ENCODE assay signal across 13 mouse cellular contexts in the genomic region with DNA sequence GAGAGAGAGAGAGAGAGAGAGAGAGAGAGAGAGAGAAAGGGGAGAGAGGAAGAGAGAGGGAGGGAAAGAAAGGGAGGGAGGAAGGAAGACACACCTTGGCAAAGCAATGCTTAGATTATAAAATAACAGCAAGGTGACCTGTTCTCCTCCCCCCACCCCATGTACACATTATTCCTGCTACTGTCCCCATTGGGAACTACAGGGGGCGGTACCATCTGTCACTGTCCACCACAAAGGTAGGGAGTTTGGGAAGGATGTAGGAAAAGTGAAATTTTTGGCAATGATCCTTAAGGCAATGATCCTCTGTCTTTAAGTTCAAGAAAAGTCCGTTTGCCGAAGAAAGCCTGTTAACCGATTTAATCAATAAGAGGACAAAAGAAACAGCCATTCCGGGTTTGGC.
DNase-seq lines count a peak whose midpoint lies in the region; ATAC-seq lines count a peak whose summit lies in the region.
"Had no signal": no experiment of that assay in that cellular context is flagged by ENCODE, and none has a peak within 500 bp of the region (broad histone marks: within the 10 kb centered on the region; RNA-seq: fewer than 3 reads in every experiment).

No protein-coding gene starts in this region.

- no peak overlapping the region for H3K4me3 ChIP-seq in heart, embryonic 16.5 days (ENCODE audit: low read length)
- H3K4me3 ChIP-seq in embryonic facial prominence, embryonic 10.5 days = no peak overlapping the region
- no peak overlapping the region for H3K4me3 ChIP-seq in limb, embryonic 13.5 days
- H3K4me3 ChIP-seq: myocyte had no signal

- H3K9ac ChIP-seq in heart, embryonic 16.5 days (ENCODE audit: low read length) = no peak overlapping the region
- no peak overlapping the region for H3K9ac ChIP-seq in limb, embryonic 13.5 days
- H3K9ac ChIP-seq: liver, postnatal 0 days had no signal

- H3K27ac ChIP-seq in heart, embryonic 16.5 days (ENCODE audit: low read length) = peak overlapping the region; percentile 9; the same call in 1 of the 2 replicates
- H3K27ac ChIP-seq in embryonic facial prominence, embryonic 10.5 days (replicated peaks) = peak overlapping the region; percentile 81
- peak overlapping the region; percentile 10; the same call in 1 of the 2 replicates for H3K27ac ChIP-seq in limb, embryonic 13.5 days
- H3K27ac ChIP-seq: macrophage had no signal

- no peak for ATAC-seq in heart, embryonic 16.5 days (replicated peaks; ENCODE audit: extremely low read depth, insufficient read depth, low FRiP score)
- no peak for ATAC-seq in limb, embryonic 13.5 days (ENCODE audit: low FRiP score, low read depth)
- ATAC-seq: Patski had no signal

- no peaks in the 10 kb centered on the region for H3K36me3 ChIP-seq in heart, embryonic 16.5 days (ENCODE audit: control insufficient read depth, insufficient read depth)
- H3K36me3 ChIP-seq in embryonic facial prominence, embryonic 10.5 days (replicated peaks) = no peaks in the 10 kb centered on the region
- H3K36me3 ChIP-seq in limb, embryonic 13.5 days = no peaks in the 10 kb centered on the region

- no peak overlapping the region for H3K4me2 ChIP-seq in heart, embryonic 16.5 days (ENCODE audit: low read depth, low read length)
- no peak overlapping the region for H3K4me2 ChIP-seq in limb, embryonic 13.5 days (replicated peaks)

- DNase-seq in heart, postnatal 36 days = no peak
- peak; percentile 20 for DNase-seq in MN1 (ENCODE audit: low spot score)
- DNase-seq in embryonic facial prominence, embryonic 10.5 days (ENCODE audit: low spot score) = no peak
- no peak for DNase-seq in spleen, postnatal 4 days (ENCODE audit: low spot score in 2 of 2)
- DNase-seq in ovary, postnatal 36 days (ENCODE audit: low spot score) = no peak
- DNase-seq: spleen, adult 18-20 months had no signal

- 75% methylated on average over 5 of the region's 5 CpGs for WGBS in heart, embryonic 16.5 days
- WGBS in embryonic facial prominence, embryonic 10.5 days = 79% methylated on average over 5 of the region's 5 CpGs
- WGBS in limb, embryonic 13.5 days = 78% methylated on average over 5 of the region's 5 CpGs

- peaks cover 22% of the 10 kb centered on the region for H3K4me1 ChIP-seq in heart, embryonic 16.5 days (ENCODE audit: control insufficient read depth, insufficient read depth, low read length)
- peaks cover 45% of the 10 kb centered on the region for H3K4me1 ChIP-seq in embryonic facial prominence, embryonic 10.5 days
- H3K4me1 ChIP-seq in limb, embryonic 13.5 days = peaks cover 18% of the 10 kb centered on the region

- no peaks in the 10 kb centered on the region for H3K27me3 ChIP-seq in heart, embryonic 16.5 days (ENCODE audit: control insufficient read depth, insufficient read depth, low read length)
- H3K27me3 ChIP-seq in embryonic facial prominence, embryonic 10.5 days (replicated peaks; ENCODE audit: low read depth, poor library complexity, severe bottlenecking) = no peaks in the 10 kb centered on the region
- H3K27me3 ChIP-seq in limb, embryonic 13.5 days = no peaks in the 10 kb centered on the region
- H3K27me3 ChIP-seq: CH12.LX, Patski had no signal

- H3K9me3 ChIP-seq in heart, embryonic 16.5 days (replicated peaks; ENCODE audit: control insufficient read depth, low read length) = no peaks in the 10 kb centered on the region; the same call in 1 of the 2 replicates
- H3K9me3 ChIP-seq in embryonic facial prominence, embryonic 10.5 days = no peaks in the 10 kb centered on the region
- H3K9me3 ChIP-seq in limb, embryonic 13.5 days = no peaks in the 10 kb centered on the region

- intact Hi-C loops in heart, postnatal 36 days (cut with DNase I) = no loop called here

Comparison
In these comparisons a context has a peak if more than half of its experiments do, and no peak if none do; other contexts are left out.
1. H3K27ac ChIP-seq: peak in every context shown above with its lines; median percentile 81 in embryonic facial prominence, embryonic 10.5 days; 10 in limb, embryonic 13.5 days; 9 in heart, embryonic 16.5 days.